Mouse (Mus musculus) frontal cortex, postnatal 10 days (tissue): ENCODE results near the gene Il9.

ENCODE experiments used
- DNase-seq, 2 experiments: peaks; one replicate each; pipeline ENCODE4 v3.0.0; 2022; ENCODE audit warnings: low spot score in 2 of 2, mixed read lengths in 1 of 2

The Il9 gene

DNA sequence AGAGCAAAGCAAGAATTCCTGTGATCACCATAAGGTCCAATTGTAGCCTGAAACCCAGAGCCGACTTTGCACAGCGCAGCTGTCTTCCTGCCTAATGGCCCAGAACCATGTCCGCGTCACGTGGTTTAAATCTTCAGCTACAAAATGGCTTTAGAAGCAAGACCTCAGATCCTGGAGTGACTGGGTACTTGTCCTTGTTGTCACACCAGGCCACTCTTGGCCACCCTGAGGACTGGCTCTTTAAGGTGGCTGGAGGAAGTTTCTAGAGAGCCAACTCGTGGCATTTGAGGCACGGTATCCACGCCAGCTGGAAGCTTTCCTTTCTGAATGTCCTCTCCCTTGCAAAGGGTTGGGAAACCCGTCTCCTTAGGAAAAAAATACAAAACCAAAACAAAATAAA is 10.1 kb downstream of the Il9 start:
- DNase-seq: no peak

DNA sequence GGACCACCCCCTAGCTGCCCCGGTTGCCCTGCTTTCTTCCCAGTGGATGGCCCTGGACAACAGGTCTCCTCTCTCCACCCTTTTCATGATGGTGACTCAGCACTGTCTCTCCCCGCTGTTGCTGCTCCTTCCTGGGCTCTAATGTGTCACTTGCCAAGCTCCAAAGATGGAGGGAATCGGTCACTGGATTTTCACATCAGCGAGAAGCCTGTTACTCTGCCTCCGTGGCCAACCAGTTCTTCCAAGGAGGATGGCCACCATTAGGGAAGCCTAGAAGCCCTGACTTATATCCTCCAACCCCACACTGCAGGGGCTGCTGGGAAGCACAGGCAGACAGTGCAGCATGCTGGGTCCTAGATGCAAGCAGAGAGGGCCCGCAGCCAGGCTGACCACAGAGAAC is 10.8 kb downstream of the Il9 start:
- DNase-seq: no peak

DNA sequence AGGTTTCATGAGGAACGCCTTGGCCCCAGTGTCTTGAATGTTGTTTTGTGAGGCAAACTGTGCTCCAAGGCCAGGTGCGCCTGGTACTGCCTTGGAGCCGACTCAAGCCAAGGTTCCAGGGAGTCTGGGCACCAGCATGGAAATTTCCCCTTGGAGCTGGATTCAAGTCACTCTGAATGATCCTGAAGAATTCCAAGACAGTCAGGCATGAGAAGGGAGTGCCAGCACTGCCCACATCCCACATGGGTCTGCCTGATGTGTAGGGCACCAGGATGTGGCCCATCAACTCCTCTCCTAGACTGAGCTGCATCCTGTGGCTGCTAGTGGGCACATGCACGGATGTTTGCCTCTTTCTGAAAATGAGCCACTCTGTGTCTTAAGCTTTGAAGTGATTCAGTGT is 13.5 kb downstream of the Il9 start:
- DNase-seq: no peak

GRCm38 (mm10) chr13:56467786-56468185 is 14.3 kb downstream of the Il9 start:
- DNase-seq: no peak

GRCm38 (mm10) chr13:56463750-56464149 is 18.3 kb downstream of the Il9 start:
- DNase-seq: no peak

DNA sequence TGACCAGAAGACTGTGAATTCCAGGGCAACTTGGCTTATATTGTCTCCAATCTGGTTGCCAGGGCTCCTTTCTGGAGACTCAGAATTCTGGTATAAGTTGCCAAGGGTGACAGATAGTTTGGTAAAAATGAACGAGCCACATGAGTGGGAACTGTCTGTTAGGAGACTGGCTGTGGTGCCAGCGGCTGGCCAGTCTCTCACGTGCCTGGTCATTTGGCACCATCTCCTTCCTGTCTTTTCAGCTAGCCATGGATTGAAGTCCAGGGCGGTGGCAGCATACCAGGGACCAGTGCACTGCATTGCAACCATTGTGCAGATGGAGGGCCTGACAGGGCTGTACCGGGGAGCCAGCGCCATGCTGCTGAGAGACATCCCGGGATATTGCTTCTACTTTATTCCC is 18.8 kb downstream of the Il9 start:
- no peak for DNase-seq

DNA sequence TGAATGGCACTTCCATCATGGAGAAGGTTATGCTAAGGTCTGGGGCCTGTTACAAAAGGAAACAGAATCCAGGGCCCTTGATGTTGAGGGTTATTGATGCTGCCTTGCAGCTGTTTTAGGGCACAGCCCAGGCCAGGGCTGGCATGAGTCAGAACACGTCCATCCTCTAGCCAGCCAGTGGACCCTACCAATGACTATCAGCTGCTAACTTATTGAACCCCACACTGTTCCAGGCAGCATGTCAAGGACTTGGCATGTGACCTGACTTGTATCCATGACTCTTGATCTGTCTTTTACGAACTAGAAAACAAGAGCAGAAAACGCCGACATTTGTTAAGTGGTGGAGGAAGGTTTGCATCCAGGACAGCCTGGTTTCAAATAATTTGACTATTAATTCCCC is 19.3 kb downstream of the Il9 start:
- DNase-seq: no peak

GRCm38 (mm10) chr13:56461460-56461859 is 20.6 kb downstream of the Il9 start:
- no peak for DNase-seq

DNA sequence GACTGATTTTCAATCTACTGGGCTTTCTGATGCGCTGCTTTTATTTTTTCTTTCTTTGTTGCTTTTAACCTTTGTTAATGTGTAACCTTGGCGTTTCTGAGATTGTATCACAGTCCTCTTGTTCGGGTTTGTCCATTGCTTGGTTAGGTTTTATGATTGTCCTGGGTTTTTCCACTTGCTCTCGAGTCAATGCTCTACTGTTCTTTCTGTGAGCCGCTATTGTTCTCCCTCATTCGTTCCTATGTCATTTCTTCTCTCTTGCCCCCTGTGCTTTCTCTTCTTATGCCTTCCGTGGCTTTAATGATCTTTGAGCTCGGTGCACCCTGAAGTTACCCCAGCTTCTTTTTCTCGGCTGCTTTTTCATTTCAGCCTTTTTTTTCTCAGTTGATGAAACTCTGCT is 24.0 kb downstream of the Il9 start:
- DNase-seq: no peak

DNA sequence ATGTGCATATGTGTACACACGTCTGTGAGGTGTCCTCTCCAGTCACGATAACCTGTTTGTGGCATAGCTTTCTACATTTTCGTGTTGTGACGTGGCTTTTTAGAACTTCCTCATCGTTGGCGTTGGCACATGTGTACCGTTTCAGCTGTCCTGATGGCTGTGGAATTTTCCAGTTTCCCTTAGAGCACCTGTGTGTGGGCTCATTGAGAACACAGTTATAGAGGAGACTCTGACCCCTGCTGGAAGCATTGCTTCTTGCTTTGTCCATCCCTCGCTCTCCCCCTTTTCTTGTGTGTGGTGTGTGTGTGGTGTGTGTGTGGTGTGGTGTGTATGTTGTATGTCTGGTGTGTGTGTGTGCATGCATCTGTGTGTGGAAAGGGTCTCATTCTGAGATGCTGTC is 32.0 kb downstream of the Il9 start:
- no peak for DNase-seq

- DNase-seq: no peak
These were observed 32.6 kb downstream of the Il9 start for GRCm38 (mm10) chr13:56449239-56450030.

- DNase-seq: no peak
These were observed 37.0 kb downstream of the Il9 start for GRCm38 (mm10) chr13:56444996-56445395.

DNA sequence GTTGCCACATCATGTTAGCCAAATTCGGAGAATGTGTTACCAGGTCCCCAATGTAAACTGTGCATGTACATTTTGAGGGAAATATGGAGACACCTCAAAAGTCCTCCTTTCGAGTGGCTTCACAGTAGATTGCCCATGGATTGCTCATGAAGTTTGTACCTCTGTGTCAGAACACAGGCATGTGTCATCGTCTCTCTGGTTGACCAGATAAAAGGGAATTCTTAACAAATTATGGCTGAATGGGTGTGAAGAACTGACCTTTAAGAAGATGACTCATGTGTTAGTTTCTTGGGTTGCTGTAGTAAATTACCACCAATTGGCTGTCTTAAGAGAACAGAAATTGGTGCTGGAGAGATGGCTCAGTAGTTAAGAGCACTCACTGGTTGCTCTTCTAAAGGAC is 37.9 kb downstream of the Il9 start:
- no peak for DNase-seq

DNA sequence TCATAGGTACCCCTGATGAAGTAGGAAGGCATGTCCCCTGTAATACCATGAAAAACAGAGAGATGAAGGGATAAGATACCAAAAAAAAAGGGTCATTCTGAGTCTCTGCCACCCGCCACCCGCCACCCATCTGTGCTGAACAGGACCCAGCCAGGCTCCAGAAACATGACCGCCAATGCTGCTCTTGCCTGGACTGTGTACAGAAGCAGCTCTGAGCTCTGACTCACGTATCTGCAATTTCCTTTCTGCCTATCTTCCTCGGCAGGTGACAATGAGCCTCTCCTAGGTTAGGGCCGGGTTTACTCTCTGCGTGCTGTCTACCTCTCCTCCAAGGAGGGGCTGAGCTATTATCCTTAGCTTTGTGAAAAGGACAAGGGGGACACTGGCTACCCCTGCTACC is 38.6 kb downstream of the Il9 start:
- DNase-seq: no peak

DNA sequence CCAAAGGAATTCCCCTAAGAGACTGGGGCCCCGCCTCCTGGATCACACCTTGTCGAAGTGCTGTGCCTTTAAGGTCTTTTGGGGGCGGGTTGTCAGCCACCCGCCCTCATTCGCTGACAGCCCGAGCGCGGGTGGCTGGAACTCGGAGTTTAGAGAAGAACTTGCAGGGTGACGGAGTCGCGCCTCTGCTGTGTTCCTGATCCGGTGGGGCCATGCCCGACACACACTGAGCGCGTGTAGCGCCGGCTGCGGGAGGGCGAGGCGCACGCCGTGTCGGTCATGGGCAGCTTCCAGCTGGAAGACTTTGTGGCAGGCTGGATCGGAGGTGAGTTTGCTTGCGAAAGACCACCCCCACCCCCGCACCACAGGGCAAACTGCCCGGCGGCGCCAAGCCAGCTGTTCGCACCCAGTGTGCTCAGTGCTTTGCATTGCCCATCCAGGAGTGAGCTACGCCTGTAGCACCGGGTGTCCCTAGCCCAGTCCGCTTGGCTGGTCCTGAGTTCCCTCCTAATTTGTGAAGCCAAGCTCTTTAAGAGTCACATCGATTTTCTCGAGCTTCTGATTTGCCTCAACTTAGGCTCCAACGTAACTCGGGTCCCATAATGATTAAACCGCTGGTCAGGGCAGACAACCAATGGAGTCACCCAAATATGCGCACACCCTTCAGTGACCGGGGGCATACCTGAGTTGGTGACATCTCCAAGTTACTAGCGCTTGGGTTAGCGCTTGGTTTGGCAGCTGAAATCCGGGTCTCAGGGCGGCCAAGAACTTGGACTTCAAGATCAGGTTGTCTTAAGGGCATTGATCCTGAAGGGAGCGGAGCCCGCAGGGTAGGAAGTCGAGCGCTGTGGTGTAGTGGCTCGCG is 43.6 kb downstream of the Il9 start, which contains the start of gene Slc25a48:
Slc25a48 (plus strand) TSS at position 145 of the 865 bp plus-strand sequence.
- DNase-seq: no peak

GRCm38 (mm10) chr13:56435615-56436287 is 46.3 kb downstream of the Il9 start:
- DNase-seq: no peak

- DNase-seq: no peak
These were observed 47.7 kb downstream of the Il9 start for GRCm38 (mm10) chr13:56434311-56434751.

DNA sequence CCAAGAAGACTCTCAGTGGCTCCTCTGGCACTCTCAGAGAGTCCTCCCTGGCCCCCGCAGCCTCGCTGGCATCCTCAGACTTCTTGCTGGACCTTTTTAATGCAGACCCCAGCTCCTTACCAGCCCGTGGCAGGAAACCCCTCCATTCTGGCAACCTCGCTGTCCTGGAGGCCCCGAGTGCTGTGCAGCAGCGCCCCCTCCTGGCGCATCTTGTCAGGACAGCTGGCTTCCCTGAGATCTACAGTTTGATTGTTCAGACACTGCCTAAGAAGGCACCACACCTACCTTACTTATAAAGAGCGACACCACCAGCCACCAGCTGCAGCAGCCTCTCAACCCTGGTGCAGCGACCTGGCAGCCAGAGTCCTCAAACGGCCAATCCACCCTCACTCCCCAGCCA is 48.6 kb downstream of the Il9 start:
- peak; percentile 41 to 62 for DNase-seq

DNA sequence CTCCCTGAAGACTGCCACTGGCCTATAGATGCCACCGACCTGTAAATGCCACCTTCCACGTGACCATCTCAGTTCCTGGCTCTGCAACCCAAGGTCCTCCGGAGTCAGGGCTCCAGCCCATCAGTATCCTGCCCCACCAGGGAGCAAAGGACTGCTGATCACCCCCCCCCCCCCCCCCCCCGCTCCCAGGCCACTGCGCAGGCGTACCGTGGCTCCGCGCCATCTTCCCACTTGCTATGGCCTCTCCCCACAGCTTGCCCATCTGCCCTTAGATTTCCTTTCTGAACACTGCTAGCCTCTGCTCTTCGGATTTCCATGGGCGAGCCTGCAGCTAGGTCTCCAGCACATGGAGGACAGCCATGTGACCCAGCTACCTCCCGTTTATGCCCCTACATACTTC is 49.5 kb downstream of the Il9 start:
- DNase-seq: no peak
